Mouse (Mus musculus): ENCODE measurements around the gene Mrpl37. TPM values are rescaled to one million over a fixed set of nuclear protein-coding genes. Genes with fewer than 3 reads are reported as not detected.
"Not testable (repeated sequence)": the region's sequence is repeated elsewhere in the genome, so short reads cannot be mapped to it uniquely, and the experiment has no call there.

Mrpl37 gene
- polyA plus RNA-seq (2015; fragmentation: Nextera tagmentation; extraction: Ambion mirVana): 87.8 and 88.3 TPM in 2 replicates

GRCm38 (mm10) chr4:107066252-107067124 is at the start of gene Mrpl37, which contains the start of gene Cyb5rl:
Gene Mrpl37 (minus strand): TSS chr4:107066868.
Gene Cyb5rl (plus strand): TSS chr4:107066988.
- Histone ChIP-seq H3K9me3 (no peaks in the 10 kb centered on the region), H3K4me1 (peaks cover 19% of the 10 kb centered on the region), H3K27ac (peak within 1 kb of the TSS; percentile 74), H3K4me2 (peak within 1 kb of the TSS; percentile 96), H3K9ac (peak within 1 kb of the TSS; percentile 76), H3K4me3 (peak within 1 kb of the TSS; percentile 86), H3K36me3 (peaks cover 34% of the 10 kb centered on the region), H3K27me3 (no peaks in the 10 kb centered on the region)
- peak; percentile 95 for ATAC-seq (ENCODE audit: insufficient number of reproducible peaks, low FRiP score, low TSS enrichment, low read depth)
- WGBS: under 1% methylated on average over 60 of the region's 60 CpGs

- Histone ChIP-seq H3K27ac (no peak overlapping the region), H3K4me3 (no peak overlapping the region), H3K4me2 (no peak overlapping the region), H3K36me3 (no peaks in the 10 kb centered on the region), H3K9ac (no peak overlapping the region), H3K4me1 (peaks cover 5% of the 10 kb centered on the region; the same call in 1 of the 2 replicates), H3K9me3 (no peaks in the 10 kb centered on the region), H3K27me3 (no peaks in the 10 kb centered on the region)
- no peak for ATAC-seq (ENCODE audit: insufficient number of reproducible peaks, low FRiP score, low TSS enrichment, low read depth)
- 26% methylated on average over 8 of the region's 8 CpGs for WGBS
Observed at GRCm38 (mm10) chr4:107114278-107114677, 47.6 kb upstream of the Mrpl37 start.

- H3K4me3 ChIP-seq; ATAC-seq (ENCODE audit: insufficient number of reproducible peaks, low FRiP score, low TSS enrichment, low read depth); H3K36me3 ChIP-seq; H3K27me3 ChIP-seq; H3K9ac ChIP-seq; H3K9me3 ChIP-seq; H3K27ac ChIP-seq; H3K4me2 ChIP-seq; H3K4me1 ChIP-seq: not testable (repeated sequence)
- 91% methylated on average over 6 of the region's 6 CpGs for WGBS
Observed at GRCm38 (mm10) chr4:107109181-107109580, 42.5 kb upstream of the Mrpl37 start.

GRCm38 (mm10) chr4:107108291-107108731 is 41.6 kb upstream of the Mrpl37 start:
- no peak for ATAC-seq (ENCODE audit: insufficient number of reproducible peaks, low FRiP score, low TSS enrichment, low read depth)
- no peak overlapping the region for H3K4me3 ChIP-seq
- 0 out of 2 replicates have a peak overlapping the region, but pooled peaks have one; percentile 7 for H3K4me2 ChIP-seq
- no peak overlapping the region for H3K27ac ChIP-seq
- peaks cover 5% of the 10 kb centered on the region for H3K4me1 ChIP-seq
- H3K36me3 ChIP-seq: no peaks in the 10 kb centered on the region
- peak overlapping the region; percentile 7; the same call in 1 of the 2 replicates for H3K9ac ChIP-seq
- no peaks in the 10 kb centered on the region for H3K9me3 ChIP-seq
- WGBS: 23% methylated on average over 13 of the region's 13 CpGs
- H3K27me3 ChIP-seq: no peaks in the 10 kb centered on the region

GRCm38 (mm10) chr4:107106777-107107176 is 40.1 kb upstream of the Mrpl37 start:
- Histone ChIP-seq H3K9me3 (no peaks in the 10 kb centered on the region), H3K27me3 (no peaks in the 10 kb centered on the region), H3K4me1 (peaks cover 5% of the 10 kb centered on the region), H3K4me3 (no peak overlapping the region), H3K27ac (no peak overlapping the region), H3K36me3 (no peaks in the 10 kb centered on the region), H3K4me2 (no peak overlapping the region), H3K9ac (no peak overlapping the region)
- ATAC-seq (ENCODE audit: insufficient number of reproducible peaks, low FRiP score, low TSS enrichment, low read depth): no peak
- WGBS: 85% methylated on average over 16 of the region's 16 CpGs

GRCm38 (mm10) chr4:107102220-107102619 is 35.6 kb upstream of the Mrpl37 start:
- Histone ChIP-seq H3K4me3 (no peak overlapping the region), H3K27me3 (no peaks in the 10 kb centered on the region), H3K9me3 (no peaks in the 10 kb centered on the region), H3K4me1 (peaks cover 10% of the 10 kb centered on the region), H3K36me3 (no peaks in the 10 kb centered on the region), H3K9ac (no peak overlapping the region), H3K27ac (no peak overlapping the region), H3K4me2 (no peak overlapping the region)
- 70% methylated on average over 8 of the region's 8 CpGs for whole genome bisulfite sequencing
- no peak for ATAC-seq (ENCODE audit: insufficient number of reproducible peaks, low FRiP score, low TSS enrichment, low read depth)

GRCm38 (mm10) chr4:107098791-107099525 is 32.3 kb upstream of the Mrpl37 start:
- 60% methylated on average over 16 of the region's 17 CpGs for WGBS
- Histone ChIP-seq H3K4me2 (no peak overlapping the region), H3K4me3 (no peak overlapping the region), H3K9ac (no peak overlapping the region), H3K27me3 (no peaks in the 10 kb centered on the region), H3K4me1 (peaks cover 35% of the 10 kb centered on the region), H3K9me3 (no peaks in the 10 kb centered on the region), H3K27ac (no peak overlapping the region), H3K36me3 (no peaks in the 10 kb centered on the region)
- ATAC-seq (ENCODE audit: insufficient number of reproducible peaks, low FRiP score, low TSS enrichment, low read depth): no peak

GRCm38 (mm10) chr4:107098375-107098774 is 31.7 kb upstream of the Mrpl37 start:
- Histone ChIP-seq H3K9ac (no peak overlapping the region), H3K27ac (no peak overlapping the region), H3K36me3 (no peaks in the 10 kb centered on the region), H3K9me3 (no peaks in the 10 kb centered on the region), H3K4me2 (no peak overlapping the region), H3K4me1 (peaks cover 37% of the 10 kb centered on the region), H3K4me3 (no peak overlapping the region), H3K27me3 (no peaks in the 10 kb centered on the region)
- ATAC-seq (ENCODE audit: insufficient number of reproducible peaks, low FRiP score, low TSS enrichment, low read depth): no peak
- 61% methylated on average over 10 of the region's 10 CpGs for WGBS

- Histone ChIP-seq H3K9ac (no peak overlapping the region), H3K9me3 (no peaks in the 10 kb centered on the region), H3K4me1 (peaks cover 39% of the 10 kb centered on the region), H3K27me3 (no peaks in the 10 kb centered on the region), H3K4me3 (no peak overlapping the region), H3K27ac (no peak overlapping the region), H3K4me2 (0 out of 2 replicates have a peak overlapping the region, but pooled peaks have one; percentile 19), H3K36me3 (no peaks in the 10 kb centered on the region)
- WGBS: 34% methylated on average over 15 of the region's 15 CpGs
- ATAC-seq (ENCODE audit: insufficient number of reproducible peaks, low FRiP score, low TSS enrichment, low read depth): no peak
Observed at GRCm38 (mm10) chr4:107097871-107098270, 31.2 kb upstream of the Mrpl37 start.

GRCm38 (mm10) chr4:107096841-107097373 is 30.2 kb upstream of the Mrpl37 start, which contains the start of gene Cdcp2:
Gene Cdcp2 (plus strand): TSS chr4:107096891.
- H3K27me3 ChIP-seq: no peaks in the 10 kb centered on the region
- H3K9me3 ChIP-seq: no peaks in the 10 kb centered on the region
- 55% methylated on average over 16 of the region's 16 CpGs for WGBS
- no peak within 1 kb of the TSS for H3K4me3 ChIP-seq
- no peak for ATAC-seq (ENCODE audit: insufficient number of reproducible peaks, low FRiP score, low TSS enrichment, low read depth)
- H3K36me3 ChIP-seq: no peaks in the 10 kb centered on the region
- peaks cover 39% of the 10 kb centered on the region for H3K4me1 ChIP-seq
- H3K4me2 ChIP-seq: 0 out of 2 replicates have a peak within 1 kb of the TSS, but pooled peaks have one; percentile 19
- H3K27ac ChIP-seq: peak within 1 kb of the TSS; percentile 17; the same call in 1 of the 2 replicates
- no peak within 1 kb of the TSS for H3K9ac ChIP-seq

- no peak overlapping the region for H3K9ac ChIP-seq
Observed at GRCm38 (mm10) chr4:107096043-107096442, 29.4 kb upstream of the Mrpl37 start.

More at GRCm38 (mm10) chr4:107096043-107096442, 29.4 kb upstream of the Mrpl37 start:
- no peak for ATAC-seq (ENCODE audit: insufficient number of reproducible peaks, low FRiP score, low TSS enrichment, low read depth)
- H3K4me1 ChIP-seq: peaks cover 39% of the 10 kb centered on the region
- peak overlapping the region; percentile 17; the same call in 1 of the 2 replicates for H3K27ac ChIP-seq
- H3K4me3 ChIP-seq: no peak overlapping the region
- no peak overlapping the region for H3K4me2 ChIP-seq
- no peaks in the 10 kb centered on the region for H3K9me3 ChIP-seq
- no peaks in the 10 kb centered on the region for H3K27me3 ChIP-seq
- WGBS: 35% methylated on average over 6 of the region's 6 CpGs
- no peaks in the 10 kb centered on the region for H3K36me3 ChIP-seq

All from limb, embryonic 15.5 days (tissue).